Mouse (Mus musculus) ovary, postnatal 36 days (tissue): Measurements from ENCODE around the gene Coro7.
A peak's percentile ranks its signal among the peaks of the same experiment; 100 is the strongest.
"Not testable (repeated sequence)": the region's sequence is repeated elsewhere in the genome, so short reads cannot be mapped to it uniquely, and the experiment has no call there.

ENCODE experiments used
- DNase-seq: peaks from one replicate; pipeline ENCODE4 v3.0.0; 2022; ENCODE audit warnings: low spot score, mixed read lengths

The Coro7 gene

GRCm38 (mm10) chr16:4682628-4683179 is 3.1 kb upstream of the Coro7 start:
- no peak for DNase-seq

- not testable (repeated sequence) for DNase-seq
Observed at GRCm38 (mm10) chr16:4680922-4681455, 1.4 kb upstream of the Coro7 start.

GRCm38 (mm10) chr16:4678080-4678479 is 1.5 kb downstream of the Coro7 start:
- DNase-seq = no peak

- no peak for DNase-seq
Observed at GRCm38 (mm10) chr16:4676836-4677235, 2.7 kb downstream of the Coro7 start.

- no peak for DNase-seq
Observed at GRCm38 (mm10) chr16:4674091-4674490, 5.5 kb downstream of the Coro7 start.

- DNase-seq = no peak
Observed at GRCm38 (mm10) chr16:4670317-4670716, 9.3 kb downstream of the Coro7 start.

- peak; percentile 72 for DNase-seq
Observed at GRCm38 (mm10) chr16:4667190-4667808, 12.3 kb downstream of the Coro7 start.

- no peak for DNase-seq
Observed at GRCm38 (mm10) chr16:4665726-4666125, 13.9 kb downstream of the Coro7 start.

- no peak for DNase-seq
Observed at GRCm38 (mm10) chr16:4663806-4664205, 15.8 kb downstream of the Coro7 start.

GRCm38 (mm10) chr16:4661605-4662004 is 18.0 kb downstream of the Coro7 start:
- DNase-seq = no peak

- DNase-seq = no peak
Observed at GRCm38 (mm10) chr16:4659326-4659725, 20.3 kb downstream of the Coro7 start.

- peak; percentile 65 for DNase-seq
Observed at GRCm38 (mm10) chr16:4658781-4659245, 20.8 kb downstream of the Coro7 start.

GRCm38 (mm10) chr16:4656571-4657081 is 23.0 kb downstream of the Coro7 start:
- no peak for DNase-seq

- no peak for DNase-seq
Observed at GRCm38 (mm10) chr16:4655764-4656570, 23.6 kb downstream of the Coro7 start.

- no peak for DNase-seq
Observed at GRCm38 (mm10) chr16:4655251-4655734, 24.3 kb downstream of the Coro7 start.

GRCm38 (mm10) chr16:4654706-4655105 is 24.9 kb downstream of the Coro7 start:
- no peak for DNase-seq

GRCm38 (mm10) chr16:4652707-4653416 is 26.7 kb downstream of the Coro7 start:
- DNase-seq = no peak

- no peak for DNase-seq
Observed at GRCm38 (mm10) chr16:4651624-4652023, 28.0 kb downstream of the Coro7 start.

- DNase-seq = no peak
Observed at GRCm38 (mm10) chr16:4651081-4651480, 28.5 kb downstream of the Coro7 start.

- no peak for DNase-seq
Observed at GRCm38 (mm10) chr16:4650161-4650560, 29.4 kb downstream of the Coro7 start.

GRCm38 (mm10) chr16:4649692-4650091 is 29.9 kb downstream of the Coro7 start:
- no peak for DNase-seq

- no peak for DNase-seq
Observed at GRCm38 (mm10) chr16:4649211-4649610, 30.4 kb downstream of the Coro7 start.
